Mouse (Mus musculus): Measurements from ENCODE around the gene Card11.

Card11 gene

DNA sequence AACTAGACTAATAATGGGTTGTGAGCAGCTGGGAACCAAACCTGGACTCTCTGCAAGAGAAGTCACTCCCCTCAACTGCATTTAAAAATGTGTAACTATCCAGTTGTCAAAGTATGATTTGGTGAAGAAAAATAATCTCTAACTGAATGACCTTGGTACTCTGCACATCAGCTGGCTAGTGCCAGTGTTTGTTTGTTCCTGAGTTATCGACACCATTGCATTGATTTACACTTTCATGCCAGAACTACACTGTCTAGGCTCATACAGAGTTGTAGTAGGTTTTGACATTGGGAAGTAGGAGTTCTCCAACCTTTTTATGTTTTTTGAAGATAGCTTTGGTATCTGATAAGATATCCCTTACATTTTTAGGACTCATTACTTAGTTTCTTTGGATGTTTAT is 81.9 kb downstream of the Card11 start:
- no peak for DNase-seq (ENCODE audit: low spot score in 2 of 2)

DNA sequence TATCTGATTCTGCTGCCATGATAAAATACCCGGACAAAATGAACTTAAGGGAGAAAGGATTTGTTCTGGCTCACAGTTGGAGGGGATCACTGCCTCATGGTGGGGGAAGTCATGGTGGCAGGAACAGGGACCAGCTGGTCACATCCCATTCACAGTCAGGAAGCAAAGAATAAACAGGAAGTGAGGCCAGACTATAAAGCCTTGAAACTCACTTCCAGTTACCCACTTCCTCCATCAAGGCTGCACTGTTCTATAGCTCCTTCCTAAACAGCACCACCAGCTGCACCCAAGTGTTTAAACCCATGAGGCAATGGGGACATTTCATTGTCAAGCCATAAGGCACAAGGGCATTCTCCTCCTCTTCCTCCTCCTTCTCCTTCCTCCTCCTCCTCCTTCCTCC is 82.6 kb downstream of the Card11 start:
- no peak for DNase-seq (ENCODE audit: low spot score in 2 of 2)

DNA sequence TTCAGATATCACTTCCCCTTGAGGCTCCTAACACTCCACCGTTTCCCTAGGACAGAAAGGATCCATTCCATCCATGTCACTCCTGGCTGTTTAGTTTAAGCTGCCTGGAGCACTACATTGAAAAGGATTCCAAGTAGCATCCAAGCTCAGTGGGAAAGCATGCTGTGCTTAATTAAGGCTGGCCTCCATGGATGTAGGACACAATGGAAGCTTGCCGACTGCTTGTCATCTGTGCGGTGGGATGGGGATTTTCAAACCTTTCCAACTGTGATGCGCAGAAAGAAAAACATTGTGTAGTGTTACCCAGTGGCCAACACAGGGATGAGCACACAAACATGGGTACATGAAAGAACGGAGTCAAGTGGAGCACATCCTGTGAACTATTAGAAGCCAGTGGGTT is 89.5 kb downstream of the Card11 start:
- DNase-seq (ENCODE audit: low spot score in 2 of 2) = no peak

- no peak for DNase-seq (ENCODE audit: low spot score in 2 of 2)
Measured at GRCm38 (mm10) chr5:140900866-140901265, 99.5 kb downstream of the Card11 start.

DNA sequence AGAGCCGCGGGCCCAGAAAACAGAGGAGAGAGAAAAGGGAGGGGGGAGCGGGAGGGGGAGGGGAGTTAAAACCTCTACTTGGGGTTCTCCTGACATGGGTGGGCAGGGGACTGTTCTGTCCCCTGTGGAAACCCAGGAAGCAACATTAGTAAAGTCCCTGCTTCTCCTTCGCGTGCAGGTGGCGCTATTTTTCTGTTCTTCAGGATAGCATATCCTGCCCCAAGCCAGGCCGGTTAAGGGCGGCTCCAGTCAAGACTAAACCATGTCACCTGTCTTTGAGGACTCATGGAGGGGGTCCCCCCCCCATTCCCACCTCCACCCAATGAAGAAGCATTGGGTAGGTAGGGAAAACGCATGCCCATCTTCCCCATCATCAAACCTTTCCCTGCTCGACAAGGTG is 109.3 kb downstream of the Card11 start:
- DNase-seq (ENCODE audit: low spot score in 2 of 2) = no peak

GRCm38 (mm10) chr5:140890050-140890449 is 110.3 kb downstream of the Card11 start:
- no peak for DNase-seq (ENCODE audit: low spot score in 2 of 2)

GRCm38 (mm10) chr5:140889539-140889938 is 110.8 kb downstream of the Card11 start:
- DNase-seq (ENCODE audit: low spot score in 2 of 2) = no peak

GRCm38 (mm10) chr5:140887871-140888270 is 112.5 kb downstream of the Card11 start:
- no peak for DNase-seq (ENCODE audit: low spot score in 2 of 2)

- DNase-seq (ENCODE audit: low spot score in 2 of 2) = peak in 1 of 2 experiments; percentile 15
Measured at GRCm38 (mm10) chr5:140884966-140885365, 115.4 kb downstream of the Card11 start.

GRCm38 (mm10) chr5:140882391-140882790 is 118.0 kb downstream of the Card11 start:
- no peak for DNase-seq (ENCODE audit: low spot score in 2 of 2)

DNA sequence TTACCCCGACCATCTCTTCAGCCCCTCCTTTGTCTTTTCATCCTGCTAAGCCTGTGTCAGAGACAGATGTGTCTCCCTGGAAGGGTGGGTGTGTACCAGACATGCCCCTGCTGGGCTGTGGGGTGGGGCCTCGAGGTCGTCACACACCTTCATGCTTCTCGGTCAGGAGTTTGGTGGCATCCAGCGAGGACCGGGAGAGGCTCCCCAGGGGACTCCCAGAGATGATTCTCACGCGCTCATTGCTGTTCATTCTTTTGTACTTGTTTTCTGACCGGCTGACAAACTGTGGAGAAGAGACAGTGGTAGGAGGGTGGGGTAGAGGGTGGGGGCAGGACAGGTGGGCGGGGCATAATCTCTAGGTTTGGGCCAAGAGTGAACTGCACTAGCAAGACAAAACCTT is 120.2 kb downstream of the Card11 start:
- DNase-seq (ENCODE audit: low spot score in 2 of 2) = no peak

GRCm38 (mm10) chr5:140878644-140879043 is 121.7 kb downstream of the Card11 start:
- DNase-seq (ENCODE audit: low spot score in 2 of 2) = no peak

DNA sequence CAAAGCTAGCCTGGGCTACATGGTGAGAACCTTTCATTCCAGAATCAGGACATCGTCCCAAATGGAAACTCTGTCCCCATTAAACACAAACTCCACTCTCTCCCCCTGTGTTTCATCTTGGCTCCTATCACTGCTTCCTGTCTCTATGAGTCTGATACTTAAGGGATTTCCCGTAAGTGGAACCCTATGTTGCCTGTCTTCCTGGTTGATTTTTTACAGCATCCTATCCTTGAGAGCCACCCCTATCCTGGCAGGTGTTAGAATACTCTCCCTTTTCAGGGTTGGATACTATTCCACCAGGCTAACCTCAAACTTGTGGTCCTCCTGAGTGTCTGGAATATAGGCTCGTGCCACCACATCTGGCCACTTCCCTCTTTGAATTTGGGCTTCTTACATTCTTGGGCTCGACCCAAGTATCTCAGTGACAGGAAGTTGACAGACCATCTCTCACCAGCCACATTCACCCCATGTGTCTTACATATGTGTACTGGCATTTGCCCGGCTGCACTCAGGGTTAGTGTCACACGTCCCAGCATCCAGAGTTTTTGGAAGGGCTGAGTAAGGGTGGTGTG is 126.6 kb downstream of the Card11 start:
- DNase-seq (ENCODE audit: low spot score in 2 of 2) = no peak

GRCm38 (mm10) chr5:140873039-140873551 is 127.3 kb downstream of the Card11 start:
- DNase-seq (ENCODE audit: low spot score in 2 of 2) = peak in 1 of 2 experiments; percentile 30

DNA sequence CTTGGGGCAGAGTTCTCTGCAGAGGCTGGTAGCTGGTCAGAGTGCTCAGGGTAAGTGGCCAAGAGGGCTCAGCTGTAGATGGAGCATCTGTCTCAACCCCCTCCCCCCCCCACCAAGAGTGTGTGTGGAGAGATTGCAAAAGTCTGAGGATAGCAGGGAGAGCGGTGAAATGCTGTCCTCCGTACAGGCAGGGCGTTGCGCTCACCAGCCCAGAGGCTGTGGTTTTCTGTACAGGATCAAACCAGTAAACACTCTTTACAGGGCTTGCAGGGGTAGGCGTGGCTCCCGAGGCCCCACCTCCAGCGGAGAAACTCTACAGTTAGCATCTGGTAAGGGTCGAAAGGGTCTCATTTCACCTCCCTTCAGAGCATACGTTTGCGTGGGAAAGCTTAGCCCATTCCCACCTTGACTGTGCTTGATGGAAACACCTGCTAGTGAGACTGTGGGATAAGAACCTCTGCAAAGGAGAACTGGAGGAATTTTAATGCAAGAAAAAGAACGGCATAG is 127.8 kb downstream of the Card11 start:
- no peak for DNase-seq (ENCODE audit: low spot score in 2 of 2)

DNA sequence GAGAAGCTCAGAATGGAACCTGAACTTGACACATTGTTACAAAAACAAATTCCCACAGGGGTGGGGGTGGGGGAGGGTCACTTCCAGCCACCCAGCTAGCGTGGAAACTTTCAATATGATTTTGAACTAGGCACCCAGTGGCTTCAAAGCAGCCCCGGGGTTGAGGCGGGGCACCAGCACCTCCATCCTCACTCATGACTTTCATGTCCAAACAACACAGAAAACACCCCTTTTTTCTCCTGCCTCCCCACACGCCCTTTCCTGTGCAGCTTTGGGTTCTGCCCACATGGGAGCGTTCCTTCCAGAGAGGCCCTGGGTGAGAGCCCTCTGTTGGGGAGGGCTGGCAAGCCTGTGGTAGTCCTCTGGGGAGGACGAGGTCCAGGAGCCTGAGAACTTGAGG is 129.1 kb downstream of the Card11 start:
- no peak for DNase-seq (ENCODE audit: low spot score in 2 of 2)

- DNase-seq (ENCODE audit: low spot score in 2 of 2) = peak; percentile 41 to 59
Measured at GRCm38 (mm10) chr5:140869034-140869433, 131.3 kb downstream of the Card11 start.

DNA sequence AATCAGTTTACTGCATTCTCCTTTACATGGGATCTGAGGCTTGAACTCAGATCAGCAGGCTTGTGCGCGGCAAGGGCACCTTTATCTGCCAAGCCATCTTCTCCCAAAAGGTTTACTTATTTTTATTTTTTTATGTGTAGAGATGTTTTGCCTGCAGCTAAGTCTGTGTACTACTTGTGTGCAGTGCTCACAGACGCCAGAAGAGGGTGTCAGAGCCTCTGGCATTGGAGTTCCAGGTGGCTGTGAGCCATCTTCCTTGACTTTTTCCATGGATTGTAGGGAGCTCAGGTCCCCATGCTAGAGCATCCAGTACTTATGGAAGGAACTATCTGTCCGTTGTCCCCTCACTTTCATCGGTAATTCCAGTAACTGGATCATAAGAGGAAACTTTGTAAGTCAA is 140.7 kb downstream of the Card11 start:
- no peak for DNase-seq (ENCODE audit: low spot score in 2 of 2)

- no peak for DNase-seq (ENCODE audit: low spot score in 2 of 2)
Measured at GRCm38 (mm10) chr5:140858335-140858734, 142.0 kb downstream of the Card11 start.

- DNase-seq (ENCODE audit: low spot score in 2 of 2) = no peak
Measured at GRCm38 (mm10) chr5:140857432-140858154, 142.8 kb downstream of the Card11 start.

GRCm38 (mm10) chr5:140855909-140856530 is 144.4 kb downstream of the Card11 start:
- no peak for DNase-seq (ENCODE audit: low spot score in 2 of 2)

GRCm38 (mm10) chr5:140854700-140855099 is 145.7 kb downstream of the Card11 start:
- no peak for DNase-seq (ENCODE audit: low spot score in 2 of 2)

GRCm38 (mm10) chr5:140853723-140854122 is 146.7 kb downstream of the Card11 start:
- no peak for DNase-seq (ENCODE audit: low spot score in 2 of 2)

Data from right cerebral cortex, postnatal 36 days (tissue).